Mouse (Mus musculus) spleen, postnatal 36 days (tissue): ENCODE measurements at regions not wholly inside any gene's neighbourhood (a gene's known extent, or its start where the extent isn't known, plus 50 kb on each side); places are given as distances from the start of the nearest gene placed in this dataset.

Source experiments
- DNase-seq, 2 experiments: peaks; one replicate each; pipeline ENCODE4 v3.0.0; 2022; ENCODE audit warnings: low spot score in 2 of 2, mixed read lengths in 1 of 2

DNA sequence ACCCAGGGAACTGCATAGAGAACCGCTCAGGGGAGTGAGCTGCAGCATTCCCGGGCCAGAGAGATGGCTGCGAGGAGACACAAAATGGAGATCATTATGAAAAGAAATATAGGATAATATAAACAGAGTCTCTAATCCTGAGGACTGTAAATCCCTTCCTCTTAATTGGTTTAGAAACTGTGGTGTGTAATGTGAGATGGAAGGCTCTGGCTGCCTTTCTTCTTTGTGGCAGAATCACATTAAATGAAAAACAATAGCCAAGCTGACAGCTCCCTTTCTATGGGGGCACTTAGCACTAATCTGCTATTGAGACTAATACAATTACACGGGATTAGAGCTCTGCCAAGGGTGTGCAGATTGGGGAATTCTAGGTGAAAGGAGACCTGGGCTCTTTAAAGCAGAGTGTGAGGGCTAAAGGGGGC, 288.0 kb downstream of the Icos start:
- no peak for DNase-seq

DNA sequence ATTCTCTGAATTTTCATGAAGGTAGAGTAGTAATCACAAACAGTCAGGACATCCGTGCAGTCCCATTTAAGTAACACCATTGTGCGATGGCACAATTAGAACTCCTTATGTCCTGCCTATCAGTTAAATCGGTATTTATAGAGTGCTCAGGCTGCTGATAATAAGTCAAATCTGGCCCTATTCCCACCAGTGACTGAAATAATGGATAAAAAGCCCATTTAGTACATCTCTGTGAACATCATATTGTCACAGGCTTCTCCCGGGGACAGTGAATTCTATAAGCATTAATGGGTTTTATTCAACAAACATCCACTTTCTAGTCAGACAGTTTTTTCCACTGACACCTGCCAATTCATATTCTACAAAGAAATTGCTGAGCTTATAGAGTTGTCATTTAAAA, 296.1 kb downstream of the Icos start:
- DNase-seq: no peak

DNA sequence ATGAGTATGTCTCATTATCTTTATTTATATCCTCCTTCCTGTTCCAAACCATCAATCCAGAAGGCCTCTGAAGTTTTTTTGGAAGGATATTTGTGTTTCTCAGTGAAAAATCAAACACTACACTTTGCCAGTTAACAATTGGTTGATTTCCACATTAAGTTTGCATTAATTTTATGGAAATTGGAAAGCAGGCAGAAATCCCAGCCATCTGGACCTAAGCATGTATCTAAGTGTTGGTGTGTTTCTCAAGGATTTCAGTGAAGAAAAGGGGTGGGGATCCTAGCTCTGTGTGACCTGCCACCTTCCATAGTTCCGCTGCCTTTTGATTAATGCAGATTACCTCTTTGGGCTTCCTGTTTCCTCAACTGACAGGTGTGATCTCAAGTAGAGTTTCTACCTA, 296.5 kb downstream of the Icos start:
- DNase-seq: no peak

DNA sequence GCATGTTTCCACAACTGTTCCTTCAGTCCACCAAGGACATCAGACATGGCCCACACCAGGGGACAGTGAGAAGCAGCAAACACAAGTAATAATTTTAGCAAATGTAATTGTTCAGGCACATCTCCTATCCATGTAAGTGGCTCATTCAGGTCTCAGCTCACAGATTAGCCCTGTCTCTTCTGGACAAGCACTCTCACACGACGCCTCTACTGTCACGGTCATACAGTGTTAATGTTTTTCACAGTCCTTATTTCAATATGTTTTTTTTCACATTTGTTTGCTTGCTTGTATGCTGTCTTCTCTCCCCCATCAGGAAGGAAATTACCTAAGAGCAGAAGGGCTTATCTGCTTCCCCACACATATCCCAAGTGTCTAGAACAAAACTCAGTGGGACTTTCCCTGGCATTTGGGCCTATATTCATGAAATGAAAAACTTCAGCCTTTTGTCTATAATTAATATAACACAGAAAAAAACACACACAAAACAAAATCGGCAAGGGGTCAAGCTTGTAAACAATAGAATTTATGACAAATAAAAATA, 299.5 kb downstream of the Icos start:
- no peak for DNase-seq

DNA sequence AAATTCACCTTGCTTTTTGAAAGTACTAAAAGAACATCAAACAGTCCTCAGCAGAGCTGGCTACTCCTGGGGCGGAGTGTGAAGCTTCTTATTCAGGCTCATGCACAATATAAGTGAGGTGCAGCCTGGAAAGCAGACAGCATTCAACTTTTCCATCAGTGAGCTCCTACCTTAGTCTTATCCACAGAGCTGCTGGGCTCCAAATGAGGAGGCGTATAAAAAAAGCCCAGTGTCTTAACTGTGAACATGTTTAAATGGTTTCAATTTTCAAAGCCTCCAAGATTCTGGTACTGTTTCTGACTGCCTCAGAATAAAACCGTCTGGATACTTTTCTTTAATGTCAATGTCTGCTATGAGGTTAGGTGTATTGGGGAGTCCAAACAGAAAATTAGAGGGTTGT, 310.5 kb downstream of the Icos start:
- no peak for DNase-seq

DNA sequence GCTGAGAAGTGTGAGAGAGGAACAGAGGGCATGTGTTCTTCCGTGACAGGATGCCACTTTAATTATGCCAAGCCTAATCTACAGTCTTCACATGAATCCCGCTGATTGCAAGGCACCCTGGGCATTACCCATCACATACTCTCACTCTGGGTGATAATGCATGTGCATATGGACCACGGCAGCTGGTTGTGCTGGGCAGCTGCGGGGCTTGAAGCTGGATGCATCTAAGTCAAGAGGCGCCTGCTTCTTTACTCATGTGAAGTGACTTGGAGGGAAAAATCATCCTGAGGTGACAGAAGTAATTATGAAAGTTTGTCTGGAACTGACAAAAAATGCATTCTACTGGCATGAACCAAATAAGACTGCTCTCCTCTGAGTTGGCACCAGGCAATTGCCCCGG, 311.2 kb downstream of the Icos start:
- no peak for DNase-seq

DNA sequence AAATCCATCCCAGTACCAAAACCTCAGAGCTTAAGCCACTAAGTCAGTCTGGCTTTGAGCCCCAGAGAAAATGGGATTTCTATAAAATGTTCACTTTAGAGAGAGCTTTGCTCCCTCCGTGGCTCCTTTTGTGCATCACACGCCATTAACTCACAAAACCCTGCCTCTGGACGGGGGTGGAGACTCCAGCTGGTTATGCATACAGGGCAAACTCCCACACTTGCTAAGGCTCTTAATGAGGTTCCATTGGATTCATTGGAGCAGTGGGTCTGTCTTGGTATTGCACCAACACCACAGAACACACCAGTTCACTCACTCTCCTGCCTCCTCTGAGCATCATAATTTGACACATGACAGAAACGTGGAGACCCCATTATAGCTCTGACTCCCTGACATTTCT, 311.8 kb downstream of the Icos start:
- no peak for DNase-seq

DNA sequence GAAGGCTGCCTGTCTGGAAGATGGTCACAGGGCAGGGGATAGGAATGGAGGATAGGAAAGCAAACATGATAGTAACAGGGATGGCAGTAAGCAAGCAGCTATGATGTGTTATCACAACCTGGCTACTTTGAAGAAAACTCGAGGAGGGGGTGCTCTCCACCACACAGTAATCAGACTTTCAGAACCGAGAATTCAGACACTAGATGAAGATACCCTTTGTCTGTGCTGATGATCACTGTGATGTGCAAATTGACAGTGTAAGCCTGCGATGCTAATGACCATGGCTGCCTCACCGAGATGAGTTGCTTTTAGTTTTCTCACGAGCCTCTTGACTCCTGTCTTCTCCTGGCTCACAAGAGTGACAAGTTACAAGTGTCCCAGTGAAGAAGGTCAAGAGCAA, 315.4 kb downstream of the Icos start:
- DNase-seq: no peak

DNA sequence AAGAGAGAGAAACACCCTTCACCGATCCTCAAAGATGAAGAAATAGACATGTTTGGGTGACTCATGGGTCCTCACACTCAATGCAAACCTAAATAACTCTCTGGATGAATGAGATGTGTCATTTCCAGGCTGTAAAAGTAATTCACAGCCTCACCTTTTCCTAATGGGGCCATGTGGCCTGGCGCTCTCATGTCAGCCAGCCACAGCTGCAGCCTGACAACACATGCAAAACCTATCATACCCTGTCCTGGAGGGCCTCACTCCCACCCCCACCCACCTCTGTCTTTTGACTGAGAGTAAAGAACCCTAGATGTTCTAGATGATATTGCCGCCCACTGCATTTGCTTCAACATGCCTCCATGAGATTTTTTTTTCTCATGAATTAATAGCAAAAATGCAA, 317.5 kb downstream of the Icos start:
- no peak for DNase-seq

DNA sequence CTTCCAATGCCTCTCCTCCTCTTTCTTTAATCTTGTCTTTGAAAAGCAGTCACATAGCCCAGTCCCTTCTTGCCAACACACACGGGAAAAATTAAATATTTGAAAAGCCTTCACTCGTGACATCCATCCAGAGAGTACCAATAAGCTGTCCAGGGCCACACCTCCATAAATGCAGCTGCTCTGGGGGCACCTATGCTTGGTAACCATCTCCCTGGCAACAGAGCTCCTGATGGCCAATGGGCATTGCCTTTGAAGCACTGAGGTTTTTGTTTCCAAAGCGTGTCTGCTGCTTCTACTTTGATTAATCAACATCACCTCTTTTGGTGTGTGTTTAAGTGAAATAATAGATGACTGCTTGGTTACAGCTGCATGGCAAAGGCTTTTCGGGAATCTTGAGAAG, 319.1 kb downstream of the Icos start:
- no peak for DNase-seq

DNA sequence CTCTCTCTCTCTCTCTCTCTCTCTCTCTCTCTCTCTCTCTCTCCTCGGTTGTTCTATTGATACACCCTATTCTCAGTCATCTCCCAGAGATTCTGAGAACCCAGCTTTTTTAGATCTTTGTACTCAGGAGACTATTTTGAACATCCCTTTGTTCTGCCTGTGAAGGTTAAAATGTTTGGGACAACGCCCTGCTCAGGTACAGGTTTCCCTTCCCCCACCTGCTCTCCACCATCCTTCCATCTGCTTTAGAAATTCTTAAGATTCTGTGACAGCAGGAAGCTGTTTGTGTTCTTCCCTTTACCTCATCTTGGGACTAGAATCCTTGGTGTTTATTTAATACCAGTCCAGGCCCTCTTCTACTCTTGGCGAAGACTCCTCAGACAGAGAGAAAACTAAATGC, 319.6 kb downstream of the Icos start:
- no peak for DNase-seq

DNA sequence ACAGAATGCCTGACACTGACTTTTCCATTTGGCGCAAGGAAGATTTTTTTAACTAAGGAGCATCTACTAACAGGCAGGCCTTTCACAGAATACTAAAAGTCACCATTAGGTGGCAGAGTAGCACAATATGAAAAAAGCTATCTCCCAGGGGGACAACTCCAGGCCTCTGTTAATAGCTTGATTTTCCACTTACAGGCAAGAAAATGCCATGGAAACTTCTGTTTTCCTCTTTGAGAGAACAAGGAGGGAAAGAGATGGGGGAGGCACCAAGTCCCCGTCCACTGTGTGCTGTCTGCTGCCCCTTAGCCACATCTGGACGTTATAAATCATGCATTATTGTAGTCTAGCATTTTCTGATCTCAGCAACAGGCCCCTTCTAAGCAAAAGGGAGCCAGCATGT, 320.3 kb downstream of the Icos start:
- DNase-seq: no peak

DNA sequence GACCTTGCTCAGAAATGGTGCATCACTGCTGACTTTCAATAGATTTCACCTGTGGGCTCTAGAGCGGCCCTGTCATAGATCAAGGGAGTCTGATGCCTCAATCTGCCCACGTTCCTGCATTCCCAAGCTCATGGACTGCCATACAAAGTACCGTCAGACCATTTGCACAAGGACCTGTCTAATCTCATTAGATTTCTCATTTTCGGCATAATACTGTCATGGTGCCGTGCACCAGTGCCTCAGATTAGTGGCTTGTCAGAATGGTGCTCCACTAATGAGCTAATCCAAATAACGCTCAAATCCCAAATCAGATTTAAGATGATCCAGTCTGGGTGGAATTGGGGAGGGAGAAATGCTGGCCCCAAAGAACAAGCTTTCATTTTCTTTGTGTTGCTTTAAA, 321.1 kb downstream of the Icos start:
- no peak for DNase-seq

DNA sequence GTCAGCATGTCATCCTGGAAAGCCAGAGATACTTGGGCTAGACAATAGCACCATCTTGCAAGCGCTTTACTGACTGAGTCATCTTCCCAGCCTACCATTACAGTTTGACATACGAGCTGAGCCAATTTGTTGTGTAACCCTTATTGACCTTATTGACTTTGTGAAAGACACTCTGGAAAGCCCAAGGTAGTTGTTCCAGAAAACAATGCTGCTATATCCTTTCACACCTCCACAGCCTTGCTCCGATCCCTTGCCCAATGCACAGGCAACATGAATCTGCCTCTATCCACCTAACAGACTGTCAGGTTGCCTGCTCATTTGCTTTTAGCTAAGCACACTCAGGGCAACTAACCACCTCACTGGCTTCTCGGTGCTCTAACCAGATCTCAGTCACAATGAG, 322.8 kb downstream of the Icos start:
- no peak for DNase-seq

DNA sequence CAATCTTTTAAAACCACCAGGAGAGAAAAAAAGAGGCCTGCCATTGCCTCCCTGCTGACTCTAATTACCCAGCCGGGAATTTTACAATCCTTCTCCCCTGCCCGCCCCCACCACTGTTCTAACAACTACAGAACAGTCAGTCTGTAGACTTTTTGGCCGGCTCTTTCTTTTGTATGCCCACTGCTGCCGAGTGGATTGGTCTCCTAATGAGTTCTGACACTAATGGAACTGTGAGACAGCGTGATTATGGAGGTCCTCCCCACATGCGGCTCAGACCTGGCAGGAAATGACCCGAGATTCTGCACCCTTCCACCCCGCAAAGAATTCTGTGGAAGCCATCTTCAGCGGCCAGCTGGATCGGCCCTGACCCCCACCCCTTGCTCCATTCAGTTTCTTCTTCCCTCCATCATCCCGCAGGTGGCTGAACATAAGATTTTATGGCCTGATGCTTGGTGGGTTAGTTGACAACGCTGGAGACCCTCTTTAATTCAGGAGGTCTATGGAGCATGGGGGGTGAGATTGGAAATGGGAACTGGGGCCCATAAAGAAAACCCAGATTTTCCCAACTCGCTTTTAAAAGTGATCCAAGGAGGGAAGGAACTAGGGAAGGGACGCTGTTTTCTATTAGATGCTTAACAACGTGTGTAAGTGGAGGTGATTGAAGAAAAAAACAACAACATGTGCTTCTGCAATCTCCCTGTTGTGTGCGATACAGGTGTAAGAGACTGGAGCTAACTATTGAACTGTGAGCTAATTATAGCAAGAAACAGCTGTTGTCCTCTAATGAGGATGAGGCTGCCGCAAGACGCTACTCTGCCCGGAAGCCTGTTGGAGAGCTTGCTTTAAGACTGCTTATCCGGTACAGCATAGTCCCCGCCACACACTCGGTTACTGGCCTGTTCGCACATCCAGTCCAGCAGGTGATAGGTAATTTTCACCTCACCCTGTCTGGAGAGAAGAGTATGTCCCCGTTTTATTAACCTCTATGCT, 323.6 kb downstream of the Icos start:
- DNase-seq: no peak

DNA sequence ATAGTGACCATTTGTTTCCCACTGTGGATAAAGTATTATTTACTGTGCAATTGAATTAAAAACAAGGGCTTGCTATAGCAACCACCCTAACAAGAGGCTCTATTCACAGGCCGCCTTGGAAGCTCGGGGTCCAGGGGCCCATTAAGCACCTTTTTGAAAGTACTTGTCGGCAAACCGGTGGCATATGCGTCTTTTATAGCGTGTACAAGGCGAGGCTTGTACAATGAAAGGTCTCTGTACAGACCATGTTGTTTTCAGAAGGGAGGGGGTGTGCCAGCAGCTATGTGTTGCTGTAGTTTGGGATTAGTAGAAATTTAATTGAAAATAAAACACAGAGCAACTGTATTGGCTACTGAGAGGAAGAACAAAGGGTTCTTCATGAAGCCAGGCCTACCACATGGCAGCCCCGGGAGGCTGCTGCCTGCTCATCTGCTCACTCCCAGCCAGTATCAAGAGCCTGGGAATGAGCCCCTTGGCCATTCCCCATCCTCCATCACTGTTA, 324.9 kb downstream of the Icos start:
- DNase-seq: no peak

DNA sequence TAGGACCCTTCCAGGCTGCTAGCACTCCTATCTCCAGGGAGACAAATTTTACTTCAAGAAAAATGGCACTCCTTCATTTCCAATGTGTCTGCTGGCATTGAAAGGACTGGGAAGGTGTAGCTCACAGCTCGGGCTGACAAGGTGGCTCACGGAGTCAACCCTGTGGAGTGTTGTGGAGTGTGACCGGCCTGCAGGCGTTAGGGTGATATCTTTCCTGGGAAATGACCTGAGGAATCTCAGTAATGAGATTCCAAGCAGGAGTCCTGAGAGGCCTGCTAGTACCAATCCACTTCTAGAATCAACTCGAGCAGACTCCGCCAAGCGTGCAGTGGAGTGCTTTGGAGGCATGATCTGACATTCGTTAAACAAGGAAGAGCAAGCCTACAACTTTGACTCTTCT, 328.6 kb downstream of the Icos start:
- no peak for DNase-seq

DNA sequence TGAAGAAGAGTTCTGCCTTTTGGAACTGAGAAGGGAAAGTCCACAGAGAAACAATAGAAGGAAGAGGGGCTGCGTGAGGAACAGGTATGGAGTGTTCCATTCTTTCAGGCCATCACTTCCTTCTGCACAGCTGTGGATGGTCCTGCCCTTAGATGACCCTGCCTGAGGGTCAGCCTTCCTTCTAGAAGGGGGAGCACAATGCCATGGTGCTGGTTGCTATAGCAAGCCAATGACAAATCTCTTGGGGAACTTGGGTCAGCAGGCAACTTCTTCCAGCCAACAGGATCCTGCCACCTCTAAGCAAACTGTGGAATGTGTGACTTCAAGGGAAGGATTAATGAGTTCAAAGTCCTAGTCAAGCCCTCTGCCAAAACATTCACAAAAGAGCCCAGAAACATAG, 329.1 kb upstream of the Pard3b start:
- DNase-seq: no peak

DNA sequence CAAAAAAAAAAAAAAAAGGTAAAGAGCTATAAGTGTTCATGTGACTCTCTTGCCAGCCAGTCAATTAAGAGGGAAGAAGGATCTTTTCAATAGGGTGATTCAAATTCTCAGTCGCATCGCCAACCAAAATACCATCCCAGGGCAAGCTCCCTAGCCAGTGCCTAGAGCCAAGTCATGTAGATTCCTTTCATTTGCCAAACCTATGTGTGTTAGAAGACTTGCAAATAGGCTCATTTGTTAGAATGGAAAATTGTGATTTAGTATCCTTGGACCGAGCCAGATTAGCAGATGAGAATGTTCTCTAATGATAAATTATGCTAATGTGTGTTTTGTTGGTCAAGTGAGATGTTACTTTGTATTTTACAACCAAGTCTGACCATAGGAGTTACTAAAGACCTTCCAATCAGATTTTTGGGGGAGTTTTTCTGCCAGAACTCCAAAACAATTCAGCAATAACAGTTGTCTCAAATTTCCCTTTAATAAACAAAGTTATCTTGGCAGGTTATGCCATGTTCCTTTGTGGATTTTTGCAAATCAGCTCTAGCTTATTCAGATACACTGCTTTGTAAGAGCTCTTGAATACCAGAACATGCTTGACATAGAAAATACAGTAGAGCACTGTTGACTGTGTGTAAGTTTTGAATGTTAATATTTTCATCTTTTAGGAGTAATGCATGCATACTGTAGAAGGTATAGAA, 328.4 kb upstream of the Pard3b start:
- no peak for DNase-seq

DNA sequence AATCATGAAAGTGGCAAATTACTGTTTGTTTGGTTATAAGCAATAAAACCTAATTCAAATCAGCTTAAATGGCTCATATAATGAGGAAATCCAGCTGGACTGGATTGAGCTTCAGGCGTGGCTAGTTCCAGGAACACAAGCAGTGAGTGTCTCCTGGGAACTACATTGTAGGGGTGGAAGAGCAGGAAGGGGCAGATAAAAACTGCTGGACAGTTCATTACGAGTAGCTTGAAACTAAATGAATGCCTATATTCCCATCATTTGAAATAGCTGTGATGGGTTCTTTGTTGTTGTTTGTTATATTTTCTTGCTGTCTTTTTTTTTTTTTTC, 327.9 kb upstream of the Pard3b start:
- no peak for DNase-seq

DNA sequence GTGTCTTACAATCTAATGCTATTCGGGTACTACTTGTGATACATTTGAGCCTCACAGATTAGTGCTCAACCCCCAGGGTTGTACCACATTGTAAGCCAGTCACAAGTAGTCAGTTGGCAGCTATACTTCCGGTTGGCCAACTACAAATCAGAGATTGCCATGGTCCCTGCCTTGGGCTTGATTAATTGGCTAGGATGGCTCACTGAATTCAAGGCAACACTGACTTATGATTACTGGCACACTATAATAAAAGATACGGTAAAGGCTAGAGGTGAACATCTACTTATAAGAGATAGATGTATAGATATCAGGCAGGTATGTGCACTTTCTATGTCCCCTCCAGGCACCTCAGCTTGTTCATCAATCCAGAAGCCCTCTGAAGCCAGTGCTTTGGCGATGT, 325.4 kb upstream of the Pard3b start:
- no peak for DNase-seq

DNA sequence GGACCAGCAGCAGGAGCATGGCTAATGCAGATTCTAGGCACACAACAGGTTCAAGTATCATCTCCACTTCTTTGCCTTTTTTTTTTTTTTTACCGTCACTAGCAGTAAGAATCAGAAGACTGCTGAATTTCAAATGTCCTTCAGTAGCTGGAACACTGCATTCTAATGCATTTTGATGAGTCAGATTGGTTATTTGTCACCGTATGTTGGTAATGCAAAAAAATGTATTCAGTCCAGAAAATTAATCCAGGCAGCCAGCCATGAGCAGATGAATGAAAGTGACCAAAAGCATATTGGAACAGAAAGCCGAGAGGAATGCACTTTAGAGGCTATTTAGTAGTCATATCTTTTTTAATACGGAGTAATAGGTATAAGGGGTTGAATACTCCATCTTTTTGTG, 322.4 kb upstream of the Pard3b start:
- DNase-seq: no peak

DNA sequence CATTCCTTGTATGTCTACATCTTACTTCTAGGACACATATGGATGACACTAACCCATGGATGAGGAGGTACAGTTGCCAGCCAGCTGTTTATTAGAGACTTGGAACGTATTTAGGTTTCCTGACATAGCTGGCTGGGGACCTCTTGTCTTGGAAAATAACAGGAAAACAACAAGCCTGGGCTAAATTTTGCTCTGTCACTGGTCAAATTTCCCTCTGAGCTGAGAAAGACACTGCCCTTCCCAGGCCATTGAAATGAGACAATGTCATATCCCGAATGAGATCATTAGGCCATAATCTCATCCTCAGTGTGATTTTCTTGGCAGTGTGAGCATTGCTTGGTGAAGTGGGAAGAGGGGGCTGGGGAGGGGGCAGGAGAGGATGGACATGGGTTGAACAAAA, 321.9 kb upstream of the Pard3b start:
- no peak for DNase-seq
